Mouse (Mus musculus): ENCODE measurements at regions not wholly inside any gene's neighbourhood (a gene's known extent, or its start where the extent isn't known, plus 50 kb on each side); places are given as distances from the start of the nearest gene placed in this dataset.
A peak's percentile ranks its signal among the peaks of the same experiment; 100 is the strongest.

GRCm38 (mm10) chr9:116511450-116511849, 336.3 kb upstream of the Tgfbr2 start:
- H3K27ac ChIP-seq = no peak overlapping the region
- TF ChIP-seq CTCF (conservative IDR thresholded peaks at IDR 0.05) = peak; percentile 80
- DNase-seq (ENCODE audit: low spot score in 2 of 2) = peak; percentile 11 to 51
- no peak overlapping the region for H3K4me3 ChIP-seq

DNA sequence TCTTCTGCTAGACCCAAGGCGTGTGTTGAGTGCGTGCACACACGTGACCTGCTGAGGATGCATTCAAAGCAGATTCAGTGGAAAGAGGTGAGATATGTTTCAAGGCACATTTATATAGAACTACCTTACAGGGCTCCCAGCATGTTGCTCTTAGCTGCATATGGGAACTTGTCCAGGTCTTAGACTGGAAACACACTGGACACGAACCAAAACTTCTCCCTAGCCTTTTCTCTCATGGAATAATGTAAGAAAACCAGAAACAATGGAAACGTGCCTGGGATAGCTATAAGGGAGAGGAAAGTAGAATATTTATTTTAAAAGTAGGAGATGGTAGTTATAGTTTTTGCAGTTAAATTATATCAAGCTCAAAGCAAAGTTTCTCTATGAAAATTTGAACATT, 332.6 kb upstream of the Tgfbr2 start:
- no peak overlapping the region for H3K27ac ChIP-seq
- DNase-seq (ENCODE audit: low spot score in 2 of 2) = no peak
- TF ChIP-seq CTCF (conservative IDR thresholded peaks at IDR 0.05) = no peak
- H3K4me3 ChIP-seq = no peak overlapping the region

GRCm38 (mm10) chr9:116502831-116503230, 327.7 kb upstream of the Tgfbr2 start:
- TF ChIP-seq CTCF (conservative IDR thresholded peaks at IDR 0.05) = no peak; the same call in 1 of the 2 replicates
- H3K4me3 ChIP-seq = no peak overlapping the region
- peak; percentile 72 to 91 for DNase-seq (ENCODE audit: low spot score in 2 of 2)
- peak overlapping the region; percentile 52 for H3K27ac ChIP-seq

DNA sequence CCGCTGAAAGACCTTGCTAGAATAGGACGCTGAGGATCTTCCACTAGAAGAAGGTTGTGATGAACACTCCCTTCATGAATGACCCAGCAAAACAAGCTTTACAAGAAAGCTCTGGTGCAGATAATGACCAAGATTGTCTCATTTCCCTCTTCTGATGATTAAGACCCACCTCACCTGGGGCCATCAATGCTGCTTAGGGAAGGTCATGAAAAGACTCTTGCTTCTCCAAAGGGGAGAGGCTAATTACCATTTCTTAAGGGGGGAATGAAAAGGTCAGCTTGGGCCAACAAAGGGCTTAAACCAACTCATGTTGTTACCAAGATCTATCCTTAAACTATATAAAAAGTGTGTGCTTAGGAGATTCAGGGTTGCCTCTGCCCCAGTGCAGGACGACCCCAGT, 325.8 kb upstream of the Tgfbr2 start:
- H3K27ac ChIP-seq = no peak overlapping the region

GRCm38 (mm10) chr9:116491227-116491626, 316.1 kb upstream of the Tgfbr2 start:
- no peak for DNase-seq (ENCODE audit: low spot score in 2 of 2)
- no peak overlapping the region for H3K4me3 ChIP-seq
- no peak overlapping the region for H3K27ac ChIP-seq
- peak; percentile 57 for TF ChIP-seq CTCF (conservative IDR thresholded peaks at IDR 0.05)

More for the DNA sequence above, 325.8 kb upstream of the Tgfbr2 start:
- TF ChIP-seq CTCF (conservative IDR thresholded peaks at IDR 0.05) = no peak
- DNase-seq (ENCODE audit: low spot score in 2 of 2) = no peak
- H3K4me3 ChIP-seq = no peak overlapping the region

DNA sequence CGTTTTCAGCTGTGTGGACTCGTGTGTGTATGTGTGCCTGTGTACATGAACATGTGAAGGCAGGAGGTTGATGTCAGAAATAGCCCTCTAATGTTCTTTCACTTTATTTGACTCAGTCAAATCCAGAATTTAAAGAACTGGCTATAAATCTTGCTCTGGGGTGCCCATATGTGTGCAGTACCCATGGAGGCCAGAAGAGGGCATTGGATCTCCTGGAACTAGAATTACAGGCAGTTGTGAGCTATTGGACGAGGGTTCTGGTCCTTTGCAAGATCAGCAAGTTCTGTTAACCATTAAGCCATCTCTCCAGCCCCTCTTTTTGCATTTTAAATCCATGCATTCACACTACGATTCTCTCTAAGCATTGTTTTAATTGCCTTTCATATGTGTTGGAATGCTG, 314.6 kb upstream of the Tgfbr2 start:
- DNase-seq (ENCODE audit: low spot score in 2 of 2) = peak; percentile 22 to 67
- TF ChIP-seq CTCF (conservative IDR thresholded peaks at IDR 0.05) = peak; percentile 79

GRCm38 (mm10) chr9:116489273-116489672, 314.1 kb upstream of the Tgfbr2 start:
- DNase-seq (ENCODE audit: low spot score in 2 of 2) = peak; percentile 46 to 65
- Histone ChIP-seq H3K27ac (peak overlapping the region; percentile 53; the same call in 1 of the 2 replicates), H3K4me3 (no peak overlapping the region)
- no peak for TF ChIP-seq CTCF (conservative IDR thresholded peaks at IDR 0.05)

More for the DNA sequence above, 314.6 kb upstream of the Tgfbr2 start:
- H3K4me3 ChIP-seq = no peak overlapping the region
- peak overlapping the region; percentile 5; the same call in 1 of the 2 replicates for H3K27ac ChIP-seq

GRCm38 (mm10) chr9:116477309-116477708, 302.1 kb upstream of the Tgfbr2 start:
- no peak overlapping the region for H3K4me3 ChIP-seq
- H3K27ac ChIP-seq = no peak overlapping the region
- no peak for DNase-seq (ENCODE audit: low spot score in 2 of 2)
- TF ChIP-seq CTCF (conservative IDR thresholded peaks at IDR 0.05) = no peak

GRCm38 (mm10) chr9:116475206-116475955, 300.2 kb upstream of the Tgfbr2 start:
- DNase-seq (ENCODE audit: low spot score in 2 of 2) = peak; percentile 43 to 65
- peak overlapping the region; percentile 80 for H3K27ac ChIP-seq
- no peak for TF ChIP-seq CTCF (conservative IDR thresholded peaks at IDR 0.05)
- no peak overlapping the region for H3K4me3 ChIP-seq

- DNase-seq (ENCODE audit: low spot score in 2 of 2) = no peak
- Histone ChIP-seq H3K4me3 (no peak overlapping the region), H3K27ac (no peak overlapping the region)
- peak; percentile 47 for TF ChIP-seq CTCF (conservative IDR thresholded peaks at IDR 0.05)
Observed at GRCm38 (mm10) chr9:116472855-116473254, 297.7 kb upstream of the Tgfbr2 start.

DNA sequence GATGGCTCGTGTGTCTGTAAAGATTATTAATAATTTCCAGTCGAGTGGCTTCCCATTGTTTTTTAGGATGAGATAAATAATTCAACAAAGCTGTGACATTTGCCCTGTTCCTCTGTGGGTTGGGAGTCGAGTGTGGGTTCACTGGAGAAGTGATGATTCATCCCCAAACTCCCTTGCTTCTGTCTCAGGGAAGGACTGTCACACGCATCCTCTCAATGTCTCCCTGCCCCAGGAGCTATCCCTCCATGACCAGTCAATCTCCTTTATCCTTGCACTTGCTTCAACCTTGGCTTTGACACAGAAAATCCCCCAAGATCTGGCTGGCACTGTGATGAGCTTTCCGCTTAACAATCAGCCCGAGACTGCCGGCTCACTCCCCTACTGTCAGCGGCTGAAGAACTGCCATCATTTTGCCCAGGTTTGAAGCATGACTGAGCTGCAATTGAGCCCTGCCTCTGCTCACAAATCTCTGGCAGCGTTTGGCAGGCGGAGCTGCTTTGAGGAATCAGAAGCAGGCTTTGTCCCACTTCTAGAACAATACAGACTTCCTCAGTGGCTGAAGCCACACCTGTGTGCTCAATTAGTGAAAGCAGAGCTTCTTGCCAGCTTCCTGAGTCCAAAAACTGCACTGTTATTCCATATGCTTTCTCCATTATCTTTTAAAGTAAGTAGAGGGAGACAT, 293.6 kb upstream of the Tgfbr2 start:
- DNase-seq (ENCODE audit: low spot score in 2 of 2) = no peak
- peak overlapping the region; percentile 32; the same call in 1 of the 2 replicates for H3K27ac ChIP-seq

DNA sequence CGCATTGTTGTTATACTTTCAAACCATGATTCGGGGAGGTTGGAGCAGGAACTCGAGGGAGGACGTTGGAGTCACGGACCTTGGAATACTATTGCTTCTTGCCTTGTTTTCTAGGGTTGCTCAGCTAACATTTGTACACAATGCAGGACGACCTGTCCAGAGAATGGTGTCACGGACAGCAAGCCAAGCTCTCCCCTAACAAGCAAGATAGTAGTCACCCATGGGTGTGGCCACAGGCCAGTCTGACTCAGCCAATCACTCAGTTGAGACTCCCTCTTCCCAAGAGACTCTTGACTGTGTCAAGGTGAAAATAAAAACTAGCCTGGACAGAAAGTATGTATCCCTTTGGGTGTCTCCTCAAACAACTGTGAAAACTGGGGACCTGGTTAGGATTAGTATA, 291.2 kb upstream of the Tgfbr2 start:
- H3K4me3 ChIP-seq = no peak overlapping the region
- H3K27ac ChIP-seq = no peak overlapping the region
- TF ChIP-seq CTCF (conservative IDR thresholded peaks at IDR 0.05) = no peak
- no peak for DNase-seq (ENCODE audit: low spot score in 2 of 2)

More for the DNA sequence above, 293.6 kb upstream of the Tgfbr2 start:
- H3K4me3 ChIP-seq = no peak overlapping the region
- TF ChIP-seq CTCF (conservative IDR thresholded peaks at IDR 0.05) = no peak

- Histone ChIP-seq H3K4me3 (no peak overlapping the region), H3K27ac (no peak overlapping the region)
- no peak for DNase-seq (ENCODE audit: low spot score in 2 of 2)
- TF ChIP-seq CTCF (conservative IDR thresholded peaks at IDR 0.05) = no peak
Observed at GRCm38 (mm10) chr9:116464626-116465025, 289.5 kb upstream of the Tgfbr2 start.

All from layer of hippocampus, adult 2 months (tissue).